ENCODE assay signal across 9 mouse cellular contexts in genomic region chr10:57727666-57728065, GRCm38 (mm10). TPM values are rescaled to one million over a fixed set of nuclear protein-coding genes. Genes with fewer than 3 reads are reported as not detected.
A peak's percentile ranks its signal among the peaks of the same experiment; 100 is the strongest.
DNase-seq lines count a peak whose midpoint lies in the region; ATAC-seq and TF ChIP-seq lines count a peak whose summit lies in the region.
"Had no signal": no experiment of that assay in that cellular context is flagged by ENCODE, and none has a peak within 500 bp of the region (broad histone marks: within the 10 kb centered on the region; RNA-seq: fewer than 3 reads in every experiment).

No protein-coding gene starts in this region.

- ATAC-seq in erythroblast, adult 5-6 weeks (replicated peaks; ENCODE audit: low FRiP score, poor library complexity, severe bottlenecking): no peak
- ATAC-seq: intestine, embryonic 15.5 days had no signal

- TF ChIP-seq POLR2A in brain, embryonic 14.5 days (IDR thresholded peaks at IDR 0.05; ENCODE audit: borderline replicate concordance, extremely low read depth, insufficient read depth, insufficient read length, poor library complexity, severe bottlenecking): no peak

- no peak for TF ChIP-seq CTCF in brain, embryonic 14.5 days (IDR thresholded peaks at IDR 0.05; ENCODE audit: borderline replicate concordance, extremely low read depth, insufficient read depth, insufficient read length)

- peak; percentile 63 for DNase-seq in layer of hippocampus, adult 9-11 months
- DNase-seq in layer of hippocampus, adult 9-10 months (ENCODE audit: low spot score): no peak
- peak; percentile 26 for DNase-seq in brain, embryonic 14.5 days (ENCODE audit: low read depth)
- peak; percentile 23 for DNase-seq in induced T-regulatory cell, adult 2 months (ENCODE audit: low read depth)
- DNase-seq in spleen, adult 12 weeks (ENCODE audit: low spot score): peak; percentile 15
- no peak for DNase-seq in retina, postnatal 1 day
- DNase-seq in right cerebral cortex, postnatal 25 days: no peak

RNA-seq across cellular contexts. Expression of gene Fabp7, which starts 57.0 kb away (rescaled TPM):
- polyA plus RNA-seq in brain, embryonic 14.5 days (2012; rRNA removed): 924 and 1,133 TPM in 2 replicates
- not detected in 2 replicates for total RNA-seq in erythroblast, adult 5-6 weeks (2015; ENCODE audit: low replicate concordance)
- total RNA-seq in erythroblast, adult 5-6 weeks (2017; ENCODE audit: low replicate concordance): not detected in 2 replicates

Comparison
In these comparisons a context has a peak if more than half of its experiments do, and no peak if none do; other contexts are left out.
1. DNase-seq: peak in layer of hippocampus, adult 9-11 months (single experiment), brain, embryonic 14.5 days (single experiment), induced T-regulatory cell, adult 2 months (single experiment) and spleen, adult 12 weeks (single experiment); none in layer of hippocampus, adult 9-10 months (single experiment), retina, postnatal 1 day (single experiment) and right cerebral cortex, postnatal 25 days (single experiment).